Mouse (Mus musculus) midbrain, embryonic 13.5 days (tissue): ENCODE results near the gene Nr1d2. TPM values are rescaled to one million over a fixed set of nuclear protein-coding genes. Genes with fewer than 3 reads are reported as not detected.
"Not testable (repeated sequence)": the region's sequence is repeated elsewhere in the genome, so short reads cannot be mapped to it uniquely, and the experiment has no call there.

ENCODE experiments used
- ATAC-seq: fragments of 200-750 bp; cut with Nextera tagmentation; 2 replicates; pipeline ENCODE4 v1.8.0; 2017; ENCODE audit warnings: mild to moderate bottlenecking, moderate TSS enrichment, moderate library complexity
- H3K27ac ChIP-seq: fragments of 300-500 bp; sonication (generic); 2 replicates; pipeline ENCODE4 v1.5.1; 2015; ENCODE audit warnings: inconsistent platforms, mild to moderate bottlenecking, moderate library complexity
- H3K27me3 ChIP-seq: fragments of 300-500 bp; sonication (generic); 2 replicates; pipeline ENCODE4 v1.6.1; 2015; ENCODE audit warnings: mild to moderate bottlenecking, inconsistent platforms
- H3K36me3 ChIP-seq: fragments of 300-500 bp; sonication (generic); 2 replicates; pipeline ENCODE4 v1.6.1; 2015; ENCODE audit warnings: mild to moderate bottlenecking, inconsistent platforms
- H3K4me1 ChIP-seq: fragments of 300-500 bp; sonication (generic); replicated peaks from 2 replicates; pipeline ENCODE4 v1.6.1; 2015; ENCODE audit warnings: inconsistent platforms
- H3K4me2 ChIP-seq: fragments of 300-500 bp; sonication (generic); replicated peaks from 2 replicates; pipeline ENCODE4 v1.6.1; 2015; ENCODE audit warnings: moderate library complexity, mild to moderate bottlenecking, inconsistent platforms
- H3K4me3 ChIP-seq: fragments of 300-500 bp; sonication (generic); replicated peaks from 2 replicates; pipeline ENCODE4 v1.5.1; 2015; ENCODE audit warnings: mild to moderate bottlenecking, inconsistent platforms
- H3K9ac ChIP-seq: fragments of 300-500 bp; sonication (generic); replicated peaks from 2 replicates; pipeline ENCODE4 v1.6.1; 2015; ENCODE audit warnings: mild to moderate bottlenecking, inconsistent platforms
- H3K9me3 ChIP-seq: fragments of 300-500 bp; sonication (generic); 2 replicates; pipeline ENCODE4 v1.6.1; 2016; ENCODE audit warnings: mild to moderate bottlenecking, inconsistent platforms
- WGBS: fragments of 180-500 bp; shearing (Covaris S2); methylation state at CpG from one replicate; pipeline ENCODE4 v1.1.7; 2015; 5-methylcytosine and 5-hydroxymethylcytosine counted together
- polyA plus RNA-seq: library from polyadenylated mRNA; unstranded; fragments of >200 nt; fragmentation: Nextera tagmentation; extraction: Ambion mirVana; gene quantifications from 2 replicates; pipeline ENCODE4 v1.2.1, GENCODE M21; 2015

Nr1d2 gene
- polyA plus RNA-seq, 1 experiment from 2014 or later = 5.1 TPM

DNA sequence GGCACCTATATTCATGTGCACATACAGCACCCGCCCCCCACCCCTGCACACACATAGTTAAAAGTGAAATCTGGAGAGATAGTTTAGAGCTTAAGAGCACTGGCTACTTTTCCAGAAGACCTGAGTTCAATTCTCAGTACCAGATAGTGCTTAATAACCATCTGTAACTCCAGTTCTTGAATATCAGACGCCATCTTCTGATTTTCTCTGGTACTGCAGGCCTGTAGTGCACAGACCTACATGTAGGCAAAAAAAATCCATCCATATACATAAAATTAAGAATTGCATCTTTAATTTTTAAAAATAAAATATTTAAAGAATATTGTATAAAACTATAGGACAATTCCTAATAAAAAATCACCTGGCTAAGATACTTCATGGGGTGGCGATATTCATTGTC, 22.3 kb upstream of the Nr1d2 start:
- WGBS = 88% methylated on average over 3 of the region's 3 CpGs

GRCm38 (mm10) chr14:18242638-18243130, 3.8 kb upstream of the Nr1d2 start:
- Histone ChIP-seq H3K4me3 (no peak overlapping the region), H3K4me2 (no peak overlapping the region), H3K27me3 (no peaks in the 10 kb centered on the region), H3K4me1 (0 out of 2 replicates have a peak, but pooled peaks cover 3% of the 10 kb centered on the region), H3K9me3 (no peaks in the 10 kb centered on the region), H3K27ac (no peak overlapping the region), H3K36me3 (no peaks in the 10 kb centered on the region), H3K9ac (no peak overlapping the region)
- no peak for ATAC-seq
- 82% methylated on average over 21 of the region's 21 CpGs for WGBS

More for the DNA sequence above, 22.3 kb upstream of the Nr1d2 start:
- peaks cover 18% of the 10 kb centered on the region for H3K36me3 ChIP-seq
- H3K27ac ChIP-seq = no peak overlapping the region
- H3K27me3 ChIP-seq = no peaks in the 10 kb centered on the region
- H3K4me3 ChIP-seq = no peak overlapping the region
- H3K4me2 ChIP-seq = no peak overlapping the region
- no peaks in the 10 kb centered on the region for H3K4me1 ChIP-seq
- no peak overlapping the region for H3K9ac ChIP-seq
- no peaks in the 10 kb centered on the region for H3K9me3 ChIP-seq
- ATAC-seq = no peak

GRCm38 (mm10) chr14:18241786-18242185, 2.9 kb upstream of the Nr1d2 start:
- 87% methylated on average over 4 of the region's 4 CpGs for WGBS
- H3K4me3 ChIP-seq = no peak overlapping the region
- H3K9me3 ChIP-seq = no peaks in the 10 kb centered on the region
- no peak overlapping the region for H3K9ac ChIP-seq
- no peaks in the 10 kb centered on the region for H3K27me3 ChIP-seq
- no peak overlapping the region for H3K27ac ChIP-seq
- no peak overlapping the region for H3K4me2 ChIP-seq
- 0 out of 2 replicates have a peak, but pooled peaks cover 3% of the 10 kb centered on the region for H3K4me1 ChIP-seq
- no peaks in the 10 kb centered on the region for H3K36me3 ChIP-seq
- ATAC-seq = no peak

DNA sequence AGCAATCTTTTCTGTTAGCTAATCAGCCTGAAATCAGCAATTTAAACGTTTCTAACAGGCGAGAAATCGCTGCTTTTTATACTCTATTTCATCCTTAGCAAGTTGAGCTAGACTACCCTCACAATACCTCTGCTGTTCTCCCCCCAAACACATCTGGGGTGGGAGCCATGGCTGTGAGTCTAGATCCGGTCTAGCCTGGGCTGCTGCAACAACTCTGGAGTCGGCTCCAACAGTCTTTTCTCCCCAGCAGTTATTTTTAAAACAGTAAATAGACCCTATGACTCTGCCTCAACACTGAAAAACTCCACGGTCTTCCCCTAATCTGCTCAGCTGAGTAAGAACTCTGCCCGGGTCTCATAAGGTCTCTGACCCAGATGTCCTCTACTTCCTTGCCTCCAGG, 1.2 kb upstream of the Nr1d2 start:
- ATAC-seq = no peak
- Histone ChIP-seq H3K36me3 (no peaks in the 10 kb centered on the region), H3K27ac (no peak overlapping the region), H3K4me2 (no peak overlapping the region), H3K4me3 (no peak overlapping the region), H3K4me1 (0 out of 2 replicates have a peak, but pooled peaks cover 3% of the 10 kb centered on the region), H3K9ac (no peak overlapping the region), H3K27me3 (no peaks in the 10 kb centered on the region), H3K9me3 (no peaks in the 10 kb centered on the region)
- WGBS = 71% methylated on average over 7 of the region's 7 CpGs

GRCm38 (mm10) chr14:18238131-18238749, 687 bp downstream of the Nr1d2 start:
- Histone ChIP-seq H3K27me3 (no peaks in the 10 kb centered on the region), H3K4me3 (peak overlapping the region; percentile 83), H3K4me2 (peak overlapping the region; percentile 76), H3K27ac (peak overlapping the region; percentile 81), H3K9ac (peak overlapping the region; percentile 63), H3K4me1 (0 out of 2 replicates have a peak, but pooled peaks cover 3% of the 10 kb centered on the region), H3K36me3 (no peaks in the 10 kb centered on the region), H3K9me3 (no peaks in the 10 kb centered on the region)
- WGBS = under 1% methylated on average over 62 of the region's 71 CpGs
- peak; percentile 94 for ATAC-seq

DNA sequence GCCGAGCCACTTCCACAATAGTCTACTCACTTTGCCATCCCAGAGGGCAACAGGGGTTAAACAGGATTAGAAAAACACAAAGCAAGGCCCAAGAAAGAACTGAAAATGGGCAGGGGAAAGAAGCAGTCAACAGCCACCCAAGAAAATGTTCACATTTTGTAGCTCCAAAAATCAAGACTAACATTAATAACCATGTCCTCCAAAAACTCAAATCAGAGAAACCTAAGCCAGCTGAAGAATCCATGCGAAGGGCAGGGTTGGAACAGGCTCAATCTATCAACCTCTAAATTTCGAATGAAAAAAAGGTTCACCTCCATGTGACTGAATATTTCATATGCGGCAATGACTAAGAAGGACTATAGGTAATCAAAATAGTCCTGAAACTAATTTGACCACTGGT, 1.5 kb downstream of the Nr1d2 start:
- 0 out of 2 replicates have a peak, but pooled peaks cover 3% of the 10 kb centered on the region for H3K4me1 ChIP-seq
- H3K27me3 ChIP-seq = no peaks in the 10 kb centered on the region
- ATAC-seq = no peak
- H3K4me3 ChIP-seq = peak overlapping the region; percentile 83; the same call in 1 of the 2 replicates
- no peaks in the 10 kb centered on the region for H3K9me3 ChIP-seq
- H3K4me2 ChIP-seq = peak overlapping the region; percentile 76
- H3K9ac ChIP-seq = no peak overlapping the region
- no peaks in the 10 kb centered on the region for H3K36me3 ChIP-seq
- WGBS = 50% methylated on average over 4 of the region's 4 CpGs
- no peak overlapping the region for H3K27ac ChIP-seq

GRCm38 (mm10) chr14:18236496-18237235, 2.3 kb downstream of the Nr1d2 start:
- H3K27ac ChIP-seq, H3K4me2 ChIP-seq, H3K9ac ChIP-seq, H3K9me3 ChIP-seq, H3K36me3 ChIP-seq, H3K4me3 ChIP-seq, ATAC-seq, H3K27me3 ChIP-seq, H3K4me1 ChIP-seq: not testable (repeated sequence)
- 95% methylated on average over 2 of the region's 2 CpGs for WGBS

DNA sequence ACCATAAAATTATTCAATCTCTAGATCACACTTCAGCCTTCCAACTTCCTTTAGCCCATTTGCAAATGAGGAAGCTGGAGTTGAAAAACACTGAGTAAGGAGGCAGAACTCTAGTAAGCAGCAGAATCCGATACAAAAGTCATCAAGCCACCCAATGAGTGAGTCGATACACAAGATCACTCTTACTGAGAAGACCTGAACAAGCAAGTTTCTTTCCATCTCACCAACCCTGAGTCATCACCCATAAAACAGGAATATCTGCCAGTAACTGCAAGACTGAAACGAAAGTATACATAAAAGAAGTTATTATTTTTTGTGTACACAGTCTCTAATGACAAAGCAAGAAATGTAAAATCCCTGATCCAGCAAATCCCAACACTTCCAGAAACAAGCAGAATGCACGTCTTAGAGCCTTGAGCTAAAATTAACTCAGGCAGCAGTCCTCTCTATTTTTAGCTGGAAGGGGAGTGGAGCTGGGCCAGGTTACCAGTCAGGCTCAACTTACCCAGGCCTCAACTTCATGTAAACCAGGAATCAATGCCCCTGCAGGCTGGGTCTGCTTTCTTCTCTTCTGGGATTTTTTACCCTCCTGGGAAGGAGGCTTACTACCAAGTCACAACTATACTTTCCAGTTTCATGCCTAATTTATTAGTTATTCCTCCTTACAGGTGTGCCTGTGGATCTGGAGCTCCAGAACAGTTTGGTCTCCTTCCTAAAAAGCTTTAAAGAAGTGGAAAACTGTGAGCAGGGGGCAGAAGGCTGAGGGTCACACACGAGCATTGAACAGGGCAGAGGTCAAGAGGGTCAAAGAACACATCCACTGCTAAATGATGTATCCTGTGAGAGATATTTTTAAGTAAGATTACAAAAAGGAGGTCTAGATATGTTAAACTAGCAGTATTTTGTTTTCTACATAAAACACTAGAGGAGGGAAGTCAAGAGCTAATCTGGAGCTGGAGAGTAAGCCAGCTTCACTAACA, 4.7 kb downstream of the Nr1d2 start:
- H3K27me3 ChIP-seq = no peaks in the 10 kb centered on the region
- no peak overlapping the region for H3K9ac ChIP-seq
- H3K27ac ChIP-seq = no peak overlapping the region
- H3K4me2 ChIP-seq = no peak overlapping the region
- H3K36me3 ChIP-seq = no peaks in the 10 kb centered on the region
- no peaks in the 10 kb centered on the region for H3K4me1 ChIP-seq
- no peak for ATAC-seq
- WGBS = 69% methylated on average over 5 of the region's 5 CpGs
- no peaks in the 10 kb centered on the region for H3K9me3 ChIP-seq
- no peak overlapping the region for H3K4me3 ChIP-seq

DNA sequence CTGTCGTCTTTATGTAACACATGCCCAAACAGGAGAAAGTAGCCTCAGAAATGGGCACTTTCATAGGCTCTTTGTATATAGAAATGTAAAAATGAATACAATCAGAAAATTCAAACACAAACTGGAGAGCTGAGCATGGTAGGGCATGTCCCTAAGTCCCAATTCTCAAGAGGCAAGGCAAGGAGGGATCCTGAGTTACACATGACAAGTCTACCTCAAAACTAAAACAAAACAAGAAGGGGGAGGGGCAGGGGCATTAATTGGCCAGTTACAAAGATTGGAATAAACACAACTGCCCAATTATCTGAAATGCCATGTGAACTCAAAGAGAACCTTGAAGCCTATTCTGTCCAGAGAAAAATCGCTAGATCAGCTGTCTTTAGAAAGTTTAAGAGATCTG, 5.9 kb downstream of the Nr1d2 start:
- Histone ChIP-seq H3K4me2 (no peak overlapping the region), H3K4me3 (no peak overlapping the region), H3K36me3 (no peaks in the 10 kb centered on the region), H3K9ac (no peak overlapping the region), H3K9me3 (no peaks in the 10 kb centered on the region), H3K27me3 (no peaks in the 10 kb centered on the region), H3K4me1 (no peaks in the 10 kb centered on the region), H3K27ac (no peak overlapping the region)
- no peak for ATAC-seq
- 83% methylated on average over 2 of the region's 2 CpGs for WGBS

GRCm38 (mm10) chr14:18231866-18232265, 7.1 kb downstream of the Nr1d2 start:
- H3K36me3 ChIP-seq, ATAC-seq, H3K4me3 ChIP-seq, H3K4me1 ChIP-seq, H3K9ac ChIP-seq, H3K27ac ChIP-seq, H3K27me3 ChIP-seq, H3K9me3 ChIP-seq, H3K4me2 ChIP-seq: not testable (repeated sequence)
- WGBS = 95% methylated on average over 8 of the region's 8 CpGs

DNA sequence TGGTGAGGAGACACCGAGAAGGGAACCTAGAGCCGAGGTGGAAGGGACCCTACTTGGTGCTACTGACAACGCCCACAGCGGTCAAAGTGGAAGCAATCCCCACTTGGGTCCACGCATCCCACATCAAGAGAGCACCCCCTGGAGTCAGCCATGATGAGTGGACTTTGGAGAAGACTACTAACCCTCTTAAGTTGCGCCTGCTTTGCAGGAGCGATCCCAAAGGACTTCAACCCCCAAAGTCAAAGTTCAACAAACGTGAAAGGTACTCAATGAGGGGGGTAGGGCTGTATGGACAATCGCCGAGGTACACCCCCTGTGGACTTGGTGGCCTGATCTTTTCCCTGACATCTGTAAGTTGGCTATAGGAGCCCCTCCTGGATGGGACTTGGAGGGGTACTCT, 9.2 kb downstream of the Nr1d2 start:
- not testable (repeated sequence) for ATAC-seq, H3K4me1 ChIP-seq, H3K36me3 ChIP-seq, H3K9me3 ChIP-seq, H3K27ac ChIP-seq, H3K9ac ChIP-seq, H3K4me3 ChIP-seq, H3K4me2 ChIP-seq, H3K27me3 ChIP-seq
- WGBS = 94% methylated on average over 10 of the region's 10 CpGs
